Mouse (Mus musculus) limb, embryonic 14.5 days (tissue): ENCODE results near the gene Nf1. TPM values are rescaled to one million over a fixed set of nuclear protein-coding genes. Genes with fewer than 3 reads are reported as not detected.

Source experiments
- ATAC-seq: fragments of 200-750 bp; cut with Nextera tagmentation; 2 replicates; pipeline ENCODE4 v1.8.0; 2017; ENCODE audit warnings: low read depth, moderate number of reproducible peaks, moderate TSS enrichment; ENCODE audit not compliant: low FRiP score
- DNase-seq: peaks from one replicate; pipeline ENCODE4 v3.0.0-alpha.2; 2015; ENCODE audit warnings: low spot score
- H3K27ac ChIP-seq: fragments of 300-500 bp; sonication (generic); replicated peaks from 2 replicates; pipeline ENCODE4 v1.5.1; 2014; ENCODE audit warnings: low read depth, mild to moderate bottlenecking, low read length, moderate library complexity, mixed read lengths
- H3K27me3 ChIP-seq: fragments of 300-500 bp; sonication (generic); 2 replicates; pipeline ENCODE4 v1.6.1; 2014; ENCODE audit warnings: low read length, mixed read lengths; ENCODE audit not compliant: control insufficient read depth, insufficient read depth
- H3K36me3 ChIP-seq: fragments of 300-500 bp; sonication (generic); 2 replicates; pipeline ENCODE4 v1.6.1; 2014; ENCODE audit warnings: mild to moderate bottlenecking, low read length, moderate library complexity, mixed read lengths; ENCODE audit not compliant: control insufficient read depth, insufficient read depth
- H3K4me1 ChIP-seq: fragments of 300-500 bp; sonication (generic); 2 replicates; pipeline ENCODE4 v1.6.1; 2014; ENCODE audit warnings: antibody characterized with exemption, low read length, mixed read lengths; ENCODE audit not compliant: control insufficient read depth, insufficient read depth
- H3K4me2 ChIP-seq: fragments of 300-500 bp; sonication (generic); replicated peaks from 2 replicates; pipeline ENCODE4 v1.6.1; 2014; ENCODE audit warnings: low read depth, mild to moderate bottlenecking, low read length, moderate library complexity; ENCODE audit not compliant: severe bottlenecking
- H3K4me3 ChIP-seq: fragments of 300-500 bp; sonication (generic); replicated peaks from 2 replicates; pipeline ENCODE4 v1.5.1; 2014; ENCODE audit warnings: low read length
- H3K9ac ChIP-seq: fragments of 300-500 bp; sonication (generic); 2 replicates; pipeline ENCODE4 v1.6.1; 2014; ENCODE audit warnings: mild to moderate bottlenecking, low read depth, low read length, moderate library complexity; ENCODE audit not compliant: severe bottlenecking
- H3K9me3 ChIP-seq: fragments of 300-500 bp; sonication (generic); 2 replicates; pipeline ENCODE4 v1.6.1; 2016; ENCODE audit warnings: low read length; ENCODE audit not compliant: control insufficient read depth
- POLR2A ChIP-seq: fragments of 200-500 bp; IDR thresholded peaks from 2 replicates; pipeline ENCODE4 v1.8.0; 2012; ENCODE audit warnings: inconsistent platforms, mild to moderate bottlenecking, moderate library complexity, borderline replicate concordance; ENCODE audit not compliant: insufficient read depth, insufficient read length; ENCODE audit errors: extremely low read depth
- WGBS: fragments of 180-500 bp; shearing (Covaris S2); extraction: QIAGEN DNeasy Blood & Tissue Kit; methylation state at CpG from one replicate; pipeline ENCODE4 v1.1.7; 2014; 5-methylcytosine and 5-hydroxymethylcytosine counted together
- polyA plus RNA-seq, 2 experiments: library from polyadenylated mRNA; depleted of rRNA in 1 of 2; stranded (reverse) in 1 of 2; unstranded in 1 of 2; fragments of >200 nt; fragmentation: Nextera tagmentation in 1 of 2; extraction: Ambion mirVana in 1 of 2; gene quantifications; 2 replicates each; pipeline versions ENCODE4 v1.2.1 to v1.2.3; 2012 to 2014

Nf1 gene
- polyA plus RNA-seq, 2 experiments, result 10.8 to 21.7 TPM

DNA sequence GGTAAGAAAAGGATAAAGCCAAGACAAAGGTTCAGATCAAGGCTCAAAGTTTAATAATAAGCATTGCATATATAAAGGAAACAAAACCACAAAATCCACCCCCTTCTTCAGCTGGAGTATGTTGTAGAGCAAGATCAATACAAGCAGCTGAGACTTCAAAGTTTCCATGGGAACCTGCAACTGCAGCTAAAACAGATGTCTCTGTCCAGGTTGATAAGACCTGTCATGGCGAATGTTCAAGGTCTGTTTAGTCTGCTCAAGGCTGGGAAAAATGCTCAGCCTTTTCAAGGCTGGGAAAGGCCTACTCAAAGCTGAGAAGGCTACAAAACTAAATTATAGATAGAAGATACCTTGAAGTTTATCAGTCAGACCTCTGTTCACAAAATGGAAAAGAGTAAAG is 213.1 kb downstream of the Nf1 start:
- Histone ChIP-seq H3K4me3 (no peak overlapping the region), H3K4me1 (no peaks in the 10 kb centered on the region), H3K9ac (no peak overlapping the region), H3K27me3 (no peaks in the 10 kb centered on the region), H3K4me2 (no peak overlapping the region), H3K36me3 (peaks cover 87% of the 10 kb centered on the region), H3K9me3 (no peaks in the 10 kb centered on the region), H3K27ac (no peak overlapping the region)
- DNase-seq (no peak), ATAC-seq (no peak)
- WGBS, result 81% methylated on average over 1 of the region's 1 CpGs
- no peak for TF ChIP-seq POLR2A

DNA sequence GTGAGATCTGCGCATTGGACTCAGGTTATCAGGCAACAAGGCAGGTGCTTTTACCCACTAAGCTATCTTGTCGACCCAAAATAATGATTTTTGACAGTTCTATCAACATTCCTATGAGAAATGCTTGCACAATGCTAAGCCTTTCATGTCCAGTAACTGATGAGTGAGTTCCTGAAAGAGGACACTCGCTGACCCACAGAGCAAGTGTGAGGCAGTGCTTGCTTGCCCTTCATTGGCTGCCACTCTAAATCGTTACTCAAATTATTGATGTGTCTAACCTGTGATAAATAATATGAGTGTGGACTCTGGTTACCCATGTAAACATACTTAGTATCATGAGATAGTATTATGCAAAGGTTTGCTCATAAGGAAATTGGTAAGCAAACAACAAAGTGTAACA is 221.0 kb downstream of the Nf1 start:
- Histone ChIP-seq H3K27ac (no peak overlapping the region), H3K9ac (no peak overlapping the region), H3K36me3 (peaks cover 79% of the 10 kb centered on the region), H3K4me1 (no peaks in the 10 kb centered on the region), H3K4me3 (no peak overlapping the region), H3K9me3 (no peaks in the 10 kb centered on the region), H3K4me2 (no peak overlapping the region), H3K27me3 (no peaks in the 10 kb centered on the region)
- 92% methylated on average over 4 of the region's 4 CpGs for WGBS
- ATAC-seq, result no peak
- no peak for DNase-seq
- no peak for TF ChIP-seq POLR2A

DNA sequence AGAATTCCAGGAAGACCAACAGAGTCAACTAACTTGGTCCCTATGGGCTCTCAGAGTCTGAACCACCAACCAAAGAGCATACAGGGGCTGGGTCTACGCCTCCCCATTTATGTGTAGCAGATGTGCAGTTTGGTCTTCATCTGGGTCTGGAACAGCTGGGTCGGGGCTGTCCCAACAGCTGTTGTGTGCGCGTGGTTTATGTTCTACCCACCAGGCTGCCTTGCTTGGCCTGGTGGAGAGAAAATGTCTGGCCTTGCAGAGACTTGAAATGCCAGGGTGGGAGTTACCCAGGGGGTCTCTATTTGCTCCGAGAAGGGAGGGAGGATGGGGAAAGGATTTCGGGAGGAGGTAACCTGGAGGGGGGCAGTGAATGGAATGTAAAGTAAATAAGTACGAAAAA is 224.0 kb downstream of the Nf1 start:
- no peak for DNase-seq
- H3K36me3 ChIP-seq, result peaks cover 84% of the 10 kb centered on the region
- no peak overlapping the region for H3K4me2 ChIP-seq
- no peak for TF ChIP-seq POLR2A
- no peak overlapping the region for H3K9ac ChIP-seq
- no peak for ATAC-seq
- 78% methylated on average over 7 of the region's 7 CpGs for WGBS
- H3K27ac ChIP-seq, result no peak overlapping the region
- no peaks in the 10 kb centered on the region for H3K27me3 ChIP-seq
- H3K4me1 ChIP-seq, result no peaks in the 10 kb centered on the region
- no peaks in the 10 kb centered on the region for H3K9me3 ChIP-seq
- H3K4me3 ChIP-seq, result no peak overlapping the region

DNA sequence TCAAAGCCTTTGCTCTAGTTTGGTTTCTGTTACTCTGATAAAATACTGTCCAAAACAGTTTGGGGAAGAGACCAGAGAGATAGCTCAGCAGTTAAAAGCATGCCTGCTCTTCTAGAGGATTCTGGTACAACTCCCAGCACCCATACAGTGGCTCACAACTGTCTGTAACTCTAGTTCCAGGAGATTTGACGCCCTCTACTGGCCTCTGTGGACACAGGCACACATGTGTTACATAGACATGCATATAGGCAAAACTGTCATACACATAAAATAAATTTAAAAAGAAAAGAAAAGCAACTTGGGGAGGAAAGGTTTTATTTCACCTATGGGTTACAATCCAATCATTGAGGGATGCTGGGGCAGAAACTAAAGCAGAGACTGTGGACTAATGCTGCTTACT is 227.5 kb downstream of the Nf1 start:
- no peak overlapping the region for H3K4me2 ChIP-seq
- no peak overlapping the region for H3K4me3 ChIP-seq
- peaks cover 82% of the 10 kb centered on the region for H3K36me3 ChIP-seq
- ATAC-seq (no peak), DNase-seq (no peak)
- no peak overlapping the region for H3K9ac ChIP-seq
- no peak for TF ChIP-seq POLR2A
- H3K4me1 ChIP-seq, result no peaks in the 10 kb centered on the region
- H3K27me3 ChIP-seq, result no peaks in the 10 kb centered on the region
- H3K27ac ChIP-seq, result no peak overlapping the region
- H3K9me3 ChIP-seq, result no peaks in the 10 kb centered on the region
- 41% methylated on average over 1 of the region's 1 CpGs for WGBS

DNA sequence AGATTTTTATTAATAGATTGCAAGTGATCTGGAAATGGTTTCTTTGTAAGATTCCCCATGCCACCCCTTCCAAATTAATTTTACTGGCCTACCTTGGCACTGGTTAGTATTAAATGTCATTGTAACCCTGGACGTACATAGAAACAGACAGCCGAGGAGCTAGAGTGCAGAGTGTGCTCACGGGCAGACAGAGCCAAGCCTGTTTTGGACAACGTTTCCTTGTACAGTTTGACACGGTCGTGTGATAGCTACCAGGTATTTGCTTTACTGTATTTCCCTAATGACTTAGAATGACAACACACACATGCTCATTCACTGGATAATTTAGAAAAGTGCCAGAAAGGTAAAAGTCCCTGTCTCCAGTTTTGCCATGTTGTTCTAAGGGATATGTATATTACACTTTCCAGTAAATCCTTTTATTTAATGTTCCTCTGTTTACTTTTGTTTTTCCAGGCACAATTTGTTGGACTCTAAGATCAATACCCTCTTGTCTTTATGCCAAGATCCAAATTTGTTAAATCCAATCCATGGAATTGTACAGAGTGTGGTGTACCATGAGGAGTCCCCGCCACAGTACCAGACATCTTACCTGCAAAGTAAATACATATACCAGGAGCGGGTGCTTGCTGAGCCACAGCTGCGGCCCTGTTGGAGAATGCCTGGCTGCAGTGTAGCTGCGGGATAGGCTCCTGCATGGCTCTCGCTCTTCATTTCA is 228.9 kb downstream of the Nf1 start:
- no peak overlapping the region for H3K4me3 ChIP-seq
- H3K4me2 ChIP-seq, result no peak overlapping the region
- H3K36me3 ChIP-seq, result peaks cover 81% of the 10 kb centered on the region
- no peak for DNase-seq
- no peak for ATAC-seq
- H3K9me3 ChIP-seq, result no peaks in the 10 kb centered on the region
- H3K4me1 ChIP-seq, result no peaks in the 10 kb centered on the region
- WGBS, result 87% methylated on average over 11 of the region's 11 CpGs
- H3K9ac ChIP-seq, result no peak overlapping the region
- H3K27me3 ChIP-seq, result no peaks in the 10 kb centered on the region
- no peak overlapping the region for H3K27ac ChIP-seq
- no peak for TF ChIP-seq POLR2A
